Mouse (Mus musculus): ENCODE measurements at regions not wholly inside any gene's neighbourhood (a gene's known extent, or its start where the extent isn't known, plus 50 kb on each side); places are given as distances from the start of the nearest gene placed in this dataset.
"Not testable (repeated sequence)": the region's sequence is repeated elsewhere in the genome, so short reads cannot be mapped to it uniquely, and the experiment has no call there.

GRCm38 (mm10) chr12:51185751-51186150, 162.1 kb upstream of the G2e3 start:
- H3K27ac ChIP-seq, result no peak overlapping the region
- no peaks in the 10 kb centered on the region for H3K36me3 ChIP-seq
- no peak overlapping the region for H3K4me3 ChIP-seq (replicated peaks)
- H3K27me3 ChIP-seq (replicated peaks), result no peaks in the 10 kb centered on the region
- no peak overlapping the region for H3K4me2 ChIP-seq (replicated peaks)
- WGBS, result 89% methylated on average over 8 of the region's 8 CpGs
- no peaks in the 10 kb centered on the region for H3K9me3 ChIP-seq
- ATAC-seq, result no peak
- no peak overlapping the region for H3K9ac ChIP-seq
- H3K4me1 ChIP-seq (replicated peaks), result no peaks in the 10 kb centered on the region

DNA sequence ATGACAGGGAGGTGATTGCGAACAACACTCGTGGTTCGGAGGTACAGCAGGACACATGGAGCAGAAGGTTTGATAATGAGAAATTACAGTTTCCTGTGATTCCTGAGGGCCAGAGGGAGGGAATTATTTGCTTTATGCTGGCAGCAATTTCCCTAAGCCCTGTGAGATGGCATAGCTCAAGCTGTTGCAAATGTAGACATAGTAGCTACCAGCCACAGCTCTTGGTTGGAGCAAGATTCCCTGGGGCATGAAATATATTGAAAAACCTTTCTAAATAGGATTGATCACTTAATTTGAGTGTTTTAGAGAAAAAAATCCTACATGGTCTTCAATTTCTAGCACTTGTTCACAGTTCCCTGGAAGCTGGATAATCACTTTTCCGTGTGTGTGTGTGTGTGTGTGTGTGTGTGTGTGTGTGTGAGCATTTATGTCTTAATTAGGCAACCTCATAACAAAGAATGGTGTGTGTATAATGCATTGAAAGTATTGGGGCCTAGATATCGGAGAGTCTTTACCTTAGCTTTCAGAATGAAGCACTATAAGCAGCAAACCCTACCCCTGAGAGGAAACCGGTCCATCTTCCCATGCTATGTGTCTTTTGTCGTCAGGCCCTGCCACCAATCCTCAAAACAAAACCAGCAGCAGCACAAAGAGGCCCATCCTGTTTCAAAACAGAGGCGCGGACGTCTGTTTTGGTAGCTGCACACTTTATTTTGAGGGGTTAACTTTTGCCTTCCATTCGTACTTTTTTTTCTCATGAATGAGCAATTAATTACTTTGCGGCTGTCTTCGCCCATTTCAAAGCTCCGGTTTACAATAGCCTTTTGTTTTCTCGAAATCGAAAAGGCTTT, 172.7 kb upstream of the G2e3 start:
- WGBS, result 49% methylated on average over 16 of the region's 16 CpGs
- no peaks in the 10 kb centered on the region for H3K4me1 ChIP-seq (replicated peaks)
- no peak overlapping the region for H3K4me2 ChIP-seq (replicated peaks)
- H3K9me3 ChIP-seq, result no peaks in the 10 kb centered on the region
- H3K36me3 ChIP-seq, result no peaks in the 10 kb centered on the region
- no peaks in the 10 kb centered on the region for H3K27me3 ChIP-seq (replicated peaks)
- ATAC-seq, result no peak
- no peak overlapping the region for H3K9ac ChIP-seq
- no peak overlapping the region for H3K4me3 ChIP-seq (replicated peaks)
- H3K27ac ChIP-seq, result no peak overlapping the region

GRCm38 (mm10) chr12:51165186-51165585, 182.7 kb upstream of the G2e3 start:
- H3K27me3 ChIP-seq (replicated peaks), result no peaks in the 10 kb centered on the region
- H3K27ac ChIP-seq, result no peak overlapping the region
- no peaks in the 10 kb centered on the region for H3K36me3 ChIP-seq
- H3K4me3 ChIP-seq (replicated peaks), result no peak overlapping the region
- H3K4me2 ChIP-seq (replicated peaks), result no peak overlapping the region
- no peak overlapping the region for H3K9ac ChIP-seq
- H3K4me1 ChIP-seq (replicated peaks), result no peaks in the 10 kb centered on the region
- ATAC-seq, result no peak
- 92% methylated on average over 7 of the region's 7 CpGs for WGBS
- H3K9me3 ChIP-seq, result no peaks in the 10 kb centered on the region; the same call in 1 of the 2 replicates

DNA sequence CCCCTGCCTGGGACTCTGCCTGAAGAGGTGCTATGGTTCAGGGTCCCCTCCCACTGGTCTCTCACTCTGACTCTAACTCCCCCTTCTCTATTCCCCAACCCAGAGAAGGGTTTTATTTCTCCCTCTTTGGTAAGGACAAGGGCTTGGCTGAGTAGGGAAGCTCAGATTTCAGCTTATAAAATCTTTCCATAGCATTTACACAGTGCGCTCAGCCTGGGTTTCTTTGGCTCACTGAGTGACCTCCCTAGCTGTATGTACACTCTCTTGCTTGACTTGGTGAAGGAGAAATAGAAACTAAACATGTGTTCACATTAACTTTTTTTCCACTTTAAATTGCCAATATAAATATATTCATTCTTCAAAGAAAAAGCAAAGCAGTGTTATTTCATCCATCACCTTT, 186.9 kb upstream of the G2e3 start:
- no peaks in the 10 kb centered on the region for H3K36me3 ChIP-seq
- no peaks in the 10 kb centered on the region; the same call in 1 of the 2 replicates for H3K9me3 ChIP-seq
- no peak overlapping the region for H3K27ac ChIP-seq
- H3K27me3 ChIP-seq (replicated peaks), result no peaks in the 10 kb centered on the region
- H3K4me2 ChIP-seq (replicated peaks), result no peak overlapping the region
- no peak overlapping the region for H3K9ac ChIP-seq
- WGBS, result 63% methylated on average over 1 of the region's 1 CpGs
- H3K4me3 ChIP-seq (replicated peaks), result no peak overlapping the region
- ATAC-seq, result no peak
- H3K4me1 ChIP-seq (replicated peaks), result no peaks in the 10 kb centered on the region

- Histone ChIP-seq H3K4me3 (replicated peaks) (no peak overlapping the region), H3K27ac (no peak overlapping the region), H3K4me1 (replicated peaks) (no peaks in the 10 kb centered on the region), H3K27me3 (replicated peaks) (no peaks in the 10 kb centered on the region), H3K36me3 (no peaks in the 10 kb centered on the region), H3K9me3 (no peaks in the 10 kb centered on the region; the same call in 1 of the 2 replicates), H3K9ac (no peak overlapping the region), H3K4me2 (replicated peaks) (no peak overlapping the region)
- WGBS, result 92% methylated on average over 1 of the region's 1 CpGs
- ATAC-seq, result no peak
Observed at GRCm38 (mm10) chr12:51160122-51160521, 187.7 kb upstream of the G2e3 start.

DNA sequence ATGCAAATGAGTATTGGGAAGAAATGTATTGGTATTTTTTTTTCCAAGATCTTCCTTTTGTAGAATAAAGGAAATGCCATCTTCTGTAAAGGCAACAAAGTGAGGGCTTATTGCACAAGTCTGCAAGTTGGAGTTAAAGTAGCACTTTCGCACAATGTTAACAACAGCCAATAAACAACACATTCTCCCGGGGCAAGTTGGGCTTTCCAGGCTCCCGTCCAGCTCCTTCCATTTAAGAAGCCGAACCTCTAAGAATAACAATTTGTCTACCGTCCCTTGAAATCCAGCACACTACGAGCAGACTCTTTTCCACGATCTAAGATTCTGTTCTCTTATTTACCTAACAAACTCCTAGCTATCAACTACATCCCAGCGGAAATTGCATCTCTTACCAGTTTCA, 199.9 kb upstream of the G2e3 start:
- H3K27ac ChIP-seq, result no peak overlapping the region
- no peaks in the 10 kb centered on the region for H3K36me3 ChIP-seq
- H3K4me2 ChIP-seq (replicated peaks), result no peak overlapping the region
- no peaks in the 10 kb centered on the region for H3K27me3 ChIP-seq (replicated peaks)
- no peak overlapping the region for H3K9ac ChIP-seq
- no peaks in the 10 kb centered on the region for H3K4me1 ChIP-seq (replicated peaks)
- H3K9me3 ChIP-seq, result no peaks in the 10 kb centered on the region
- WGBS, result 48% methylated on average over 8 of the region's 8 CpGs
- no peak overlapping the region for H3K4me3 ChIP-seq (replicated peaks)
- ATAC-seq, result no peak

DNA sequence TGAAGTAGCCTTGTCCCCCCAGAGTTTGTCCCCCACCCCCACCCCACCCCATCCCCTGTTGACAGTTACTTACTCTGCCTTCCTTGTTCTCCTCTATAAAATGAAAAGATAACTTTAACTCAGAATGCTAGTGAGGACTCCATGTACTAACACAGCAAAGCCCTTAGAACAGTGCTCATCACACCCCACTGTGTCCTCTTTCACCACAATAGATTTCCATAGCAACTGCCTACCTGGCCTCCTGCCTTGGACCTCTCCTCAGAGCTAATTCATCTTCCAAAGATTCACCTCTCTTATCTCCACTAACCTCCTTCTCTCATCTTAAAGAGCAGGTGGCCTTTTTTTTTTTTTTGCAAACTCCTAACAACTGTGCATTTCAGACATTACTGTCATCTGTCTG, 204.0 kb upstream of the G2e3 start:
- no peak overlapping the region for H3K4me3 ChIP-seq (replicated peaks)
- H3K4me2 ChIP-seq (replicated peaks), result no peak overlapping the region
- H3K27me3 ChIP-seq (replicated peaks), result no peaks in the 10 kb centered on the region
- no peak overlapping the region for H3K9ac ChIP-seq
- no peak overlapping the region for H3K27ac ChIP-seq
- ATAC-seq, result no peak
- H3K9me3 ChIP-seq, result no peaks in the 10 kb centered on the region
- H3K4me1 ChIP-seq (replicated peaks), result no peaks in the 10 kb centered on the region
- H3K36me3 ChIP-seq, result no peaks in the 10 kb centered on the region

DNA sequence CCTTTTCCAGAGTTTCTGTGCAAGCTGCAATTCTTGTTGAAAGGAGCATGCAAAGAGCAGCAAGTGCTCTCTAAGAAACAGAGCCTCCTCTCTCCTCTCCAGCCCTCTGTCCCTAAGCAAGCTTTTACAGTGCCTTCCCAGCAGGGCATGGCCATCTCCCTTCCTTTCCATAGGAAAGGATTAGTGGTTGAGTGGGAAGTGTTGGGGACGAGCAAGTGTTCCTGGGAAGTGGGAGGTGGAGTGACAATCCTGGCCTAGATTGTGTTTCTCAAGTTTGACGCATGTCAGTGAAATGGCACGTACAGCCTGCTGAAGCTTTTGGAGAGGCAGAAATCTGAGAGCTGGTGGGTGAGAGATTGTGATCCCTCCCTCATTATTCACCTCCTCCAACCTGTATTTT, 204.7 kb upstream of the G2e3 start:
- no peaks in the 10 kb centered on the region for H3K9me3 ChIP-seq
- no peaks in the 10 kb centered on the region for H3K27me3 ChIP-seq (replicated peaks)
- H3K4me2 ChIP-seq (replicated peaks), result no peak overlapping the region
- WGBS, result 49% methylated on average over 3 of the region's 3 CpGs
- no peak overlapping the region for H3K4me3 ChIP-seq (replicated peaks)
- no peaks in the 10 kb centered on the region for H3K36me3 ChIP-seq
- H3K9ac ChIP-seq, result no peak overlapping the region
- no peak for ATAC-seq
- no peaks in the 10 kb centered on the region for H3K4me1 ChIP-seq (replicated peaks)
- no peak overlapping the region for H3K27ac ChIP-seq

DNA sequence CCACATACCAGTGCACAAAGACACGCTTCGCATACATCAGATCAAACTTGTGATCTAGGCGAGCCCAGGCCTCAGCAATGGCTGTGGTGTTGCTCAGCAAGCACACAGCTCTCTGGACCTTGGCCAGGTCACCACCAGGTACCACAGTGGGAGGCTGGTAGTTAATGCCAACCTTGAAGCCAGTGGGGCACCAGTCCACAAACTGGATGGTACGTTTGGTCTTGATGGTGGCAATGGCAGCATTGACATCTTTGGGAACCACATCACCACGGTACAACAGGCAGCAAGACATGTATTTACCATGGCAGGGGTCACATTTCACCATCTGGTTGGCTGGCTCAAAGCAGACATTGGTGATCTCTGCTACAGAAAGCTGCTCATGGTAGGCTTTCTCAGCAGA, 214.2 kb upstream of the G2e3 start:
- H3K27ac ChIP-seq; H3K36me3 ChIP-seq; H3K9me3 ChIP-seq; H3K4me3 ChIP-seq (replicated peaks); ATAC-seq; H3K4me2 ChIP-seq (replicated peaks); H3K4me1 ChIP-seq (replicated peaks); H3K27me3 ChIP-seq (replicated peaks); H3K9ac ChIP-seq: not testable (repeated sequence)
- WGBS, result 84% methylated on average over 5 of the region's 5 CpGs

DNA sequence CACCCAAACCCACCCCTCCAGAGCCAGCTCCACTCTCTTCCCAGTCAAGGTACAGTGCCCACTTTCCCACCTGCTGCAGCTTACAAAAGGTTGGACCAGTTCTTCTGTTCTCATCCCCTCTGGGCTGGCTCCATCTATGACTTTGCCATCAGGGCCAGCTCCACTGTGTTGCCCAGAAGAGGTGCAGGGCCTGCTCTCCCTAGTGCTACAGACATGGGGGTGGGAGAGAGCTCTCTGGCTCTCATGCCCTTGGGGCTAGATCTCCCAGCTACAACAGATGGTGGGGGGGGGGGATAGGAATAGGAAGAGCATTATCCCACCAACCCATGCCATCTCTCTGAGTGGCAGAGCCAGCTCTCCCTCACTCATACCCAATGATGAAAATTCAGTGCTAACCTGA, 219.6 kb upstream of the G2e3 start:
- H3K9me3 ChIP-seq, result no peaks in the 10 kb centered on the region
- H3K4me2 ChIP-seq (replicated peaks), result no peak overlapping the region
- H3K4me1 ChIP-seq (replicated peaks), result no peaks in the 10 kb centered on the region
- H3K36me3 ChIP-seq, result no peaks in the 10 kb centered on the region
- no peak overlapping the region for H3K4me3 ChIP-seq (replicated peaks)
- H3K9ac ChIP-seq, result no peak overlapping the region
- no peak overlapping the region for H3K27ac ChIP-seq
- no peak for ATAC-seq
- no peaks in the 10 kb centered on the region for H3K27me3 ChIP-seq (replicated peaks)

DNA sequence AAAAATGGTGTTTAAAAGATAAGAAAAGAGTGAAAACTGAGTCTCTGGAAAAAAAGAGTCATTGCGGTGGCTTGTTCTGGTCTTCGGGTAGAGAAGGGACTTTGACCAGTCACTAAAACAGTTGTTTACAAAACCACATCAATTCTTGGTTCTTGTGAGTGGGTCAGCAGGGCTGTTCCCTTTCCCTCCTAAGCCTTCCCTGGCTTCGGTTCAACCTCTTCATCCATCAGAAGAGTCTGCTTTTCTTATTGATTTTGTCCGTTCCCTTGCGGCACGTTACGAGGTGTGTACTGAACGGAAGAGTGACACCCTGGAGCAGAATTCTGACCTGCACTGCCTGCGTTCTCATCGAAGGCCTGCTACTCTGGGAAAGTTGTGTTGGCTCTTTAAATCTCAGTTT, 229.1 kb upstream of the G2e3 start:
- Histone ChIP-seq H3K27ac (no peak overlapping the region), H3K36me3 (no peaks in the 10 kb centered on the region), H3K4me3 (replicated peaks) (no peak overlapping the region), H3K9me3 (no peaks in the 10 kb centered on the region), H3K4me2 (replicated peaks) (no peak overlapping the region), H3K27me3 (replicated peaks) (no peaks in the 10 kb centered on the region), H3K4me1 (replicated peaks) (no peaks in the 10 kb centered on the region), H3K9ac (no peak overlapping the region)
- no peak for ATAC-seq
- 90% methylated on average over 10 of the region's 10 CpGs for WGBS

DNA sequence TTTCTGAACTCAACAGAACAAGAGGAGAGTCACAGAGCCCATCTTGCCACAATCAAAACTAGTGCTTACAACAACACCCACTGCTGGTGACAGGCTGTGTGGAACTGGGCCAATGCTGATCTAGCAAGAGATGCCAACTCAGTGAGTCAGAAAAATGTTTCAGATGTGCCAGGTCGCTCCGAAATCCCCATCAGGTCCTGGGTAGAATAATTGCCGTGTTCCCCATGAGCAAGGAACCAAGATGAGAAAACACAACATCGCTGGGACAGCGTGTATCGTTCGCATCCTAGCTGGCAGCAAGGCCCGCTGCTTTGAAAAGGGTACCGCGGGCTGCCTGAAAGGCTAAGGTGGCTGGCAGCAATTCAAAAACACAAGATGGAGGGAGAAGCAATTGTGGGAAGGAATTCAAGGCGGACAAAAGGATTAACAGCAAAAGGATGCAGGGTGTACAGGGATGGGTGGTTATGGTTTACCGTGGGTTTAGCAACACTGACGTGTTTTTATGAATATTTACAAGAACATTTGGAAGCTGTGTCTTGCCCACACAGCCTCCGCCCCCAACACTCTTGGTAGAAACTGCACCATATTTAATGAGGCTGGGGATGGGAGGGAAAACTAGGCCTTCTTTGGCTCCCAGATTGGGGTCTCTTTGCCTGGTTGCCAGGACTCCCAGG, 229.7 kb upstream of the G2e3 start:
- H3K36me3 ChIP-seq, result no peaks in the 10 kb centered on the region
- no peak overlapping the region for H3K4me3 ChIP-seq (replicated peaks)
- H3K9ac ChIP-seq, result no peak overlapping the region
- ATAC-seq, result no peak
- 93% methylated on average over 14 of the region's 14 CpGs for WGBS
- no peaks in the 10 kb centered on the region for H3K9me3 ChIP-seq
- no peaks in the 10 kb centered on the region for H3K4me1 ChIP-seq (replicated peaks)
- no peak overlapping the region for H3K27ac ChIP-seq
- no peak overlapping the region for H3K4me2 ChIP-seq (replicated peaks)
- H3K27me3 ChIP-seq (replicated peaks), result no peaks in the 10 kb centered on the region

- ATAC-seq, result no peak
- Histone ChIP-seq H3K4me2 (replicated peaks) (no peak overlapping the region), H3K9me3 (no peaks in the 10 kb centered on the region), H3K4me1 (replicated peaks) (no peaks in the 10 kb centered on the region), H3K9ac (no peak overlapping the region), H3K36me3 (no peaks in the 10 kb centered on the region), H3K27ac (no peak overlapping the region), H3K4me3 (replicated peaks) (no peak overlapping the region), H3K27me3 (replicated peaks) (no peaks in the 10 kb centered on the region)
- WGBS, result 66% methylated on average over 8 of the region's 8 CpGs
Observed at GRCm38 (mm10) chr12:51117436-51118020, 230.3 kb upstream of the G2e3 start.

All from intestine, embryonic 15.5 days (tissue).